Mouse (Mus musculus) small intestine, adult 2 months (tissue): ENCODE measurements at regions not wholly inside any gene's neighbourhood (a gene's known extent, or its start where the extent isn't known, plus 50 kb on each side); places are given as distances from the start of the nearest gene placed in this dataset.

ENCODE experiments used
- H3K27ac ChIP-seq: fragments of 200-500 bp; 2 replicates; pipeline ENCODE4 v1.5.1; 2012; ENCODE audit warnings: low read depth, low read length, control low read depth, inconsistent platforms; ENCODE audit not compliant: insufficient read depth
- H3K27me3 ChIP-seq: fragments of 200-500 bp; 2 replicates; pipeline ENCODE4 v1.6.1; 2012; ENCODE audit warnings: mild to moderate bottlenecking, moderate library complexity, low read length, inconsistent platforms; ENCODE audit not compliant: control insufficient read depth, insufficient read depth
- H3K36me3 ChIP-seq: fragments of 200-500 bp; 2 replicates; pipeline ENCODE4 v1.6.1; 2012; ENCODE audit warnings: mild to moderate bottlenecking, low read length, control low read depth, inconsistent platforms; ENCODE audit not compliant: control insufficient read depth, insufficient read depth
- H3K4me1 ChIP-seq: fragments of 200-500 bp; 2 replicates; pipeline ENCODE4 v1.6.1; 2012; ENCODE audit warnings: low read length, inconsistent platforms, mixed read lengths; ENCODE audit not compliant: control insufficient read depth, insufficient read depth, insufficient read length
- H3K4me3 ChIP-seq: fragments of 200-500 bp; 2 replicates; pipeline ENCODE4 v1.5.1; 2012; ENCODE audit warnings: low read depth, mild to moderate bottlenecking, control low read depth, inconsistent platforms, low read length, moderate library complexity
- CTCF ChIP-seq: fragments of 200-500 bp; IDR thresholded peaks from 2 replicates; pipeline ENCODE4 v1.5.1; 2012; ENCODE audit warnings: low read depth, mild to moderate bottlenecking, control low read depth, inconsistent platforms, low read length, moderate library complexity, mixed read lengths; ENCODE audit not compliant: insufficient replicate concordance, insufficient read length; ENCODE audit errors: extremely low read depth
- POLR2A ChIP-seq: fragments of 200-500 bp; IDR thresholded peaks from 2 replicates; pipeline ENCODE4 v1.6.1; 2012; ENCODE audit warnings: low read depth, mild to moderate bottlenecking, control low read depth, inconsistent platforms, low read length, moderate library complexity
- WGBS: fragments of 180-500 bp; shearing (Covaris S2); methylation state at CpG from one replicate; pipeline ENCODE4 v1.1.7; 2018; 5-methylcytosine and 5-hydroxymethylcytosine counted together

DNA sequence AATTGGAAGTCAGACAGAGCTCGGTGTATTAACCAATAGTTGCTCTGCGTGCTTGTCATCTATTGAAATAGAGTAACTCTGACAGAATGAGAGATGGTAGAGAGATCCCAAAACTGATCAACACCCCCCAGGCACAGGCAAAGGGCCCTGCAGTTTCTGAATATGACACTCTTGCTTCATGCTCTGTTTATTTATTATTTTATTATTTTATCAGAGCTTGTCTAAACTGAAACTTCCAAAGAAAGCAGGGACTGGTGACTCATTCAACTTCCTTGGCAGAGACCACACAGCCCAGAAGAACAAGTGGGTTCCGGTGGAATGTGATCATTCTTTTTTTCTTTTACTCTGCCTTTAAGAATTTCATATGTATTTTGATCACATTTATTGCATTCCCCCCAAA, 697.1 kb downstream of the Kcnj2 start:
- Histone ChIP-seq H3K36me3 (no peaks in the 10 kb centered on the region), H3K27ac (no peak overlapping the region), H3K4me3 (no peak overlapping the region), H3K4me1 (no peaks in the 10 kb centered on the region), H3K27me3 (no peaks in the 10 kb centered on the region)
- TF ChIP-seq CTCF = no peak
- no peak for TF ChIP-seq POLR2A
- WGBS = 77% methylated on average over 3 of the region's 3 CpGs

GRCm38 (mm10) chr11:111766371-111767011, 700.5 kb downstream of the Kcnj2 start:
- Histone ChIP-seq H3K4me3 (no peak overlapping the region), H3K36me3 (no peaks in the 10 kb centered on the region), H3K27me3 (no peaks in the 10 kb centered on the region), H3K27ac (no peak overlapping the region), H3K4me1 (no peaks in the 10 kb centered on the region)
- 71% methylated on average over 6 of the region's 6 CpGs for WGBS
- TF ChIP-seq CTCF (no peak), POLR2A (no peak)

GRCm38 (mm10) chr11:111767012-111767392, 701.0 kb downstream of the Kcnj2 start:
- H3K4me1 ChIP-seq = no peaks in the 10 kb centered on the region
- 82% methylated on average over 1 of the region's 1 CpGs for WGBS
- H3K27ac ChIP-seq = no peak overlapping the region
- no peak overlapping the region for H3K4me3 ChIP-seq
- H3K27me3 ChIP-seq = no peaks in the 10 kb centered on the region
- TF ChIP-seq CTCF (no peak), POLR2A (no peak)
- H3K36me3 ChIP-seq = no peaks in the 10 kb centered on the region

DNA sequence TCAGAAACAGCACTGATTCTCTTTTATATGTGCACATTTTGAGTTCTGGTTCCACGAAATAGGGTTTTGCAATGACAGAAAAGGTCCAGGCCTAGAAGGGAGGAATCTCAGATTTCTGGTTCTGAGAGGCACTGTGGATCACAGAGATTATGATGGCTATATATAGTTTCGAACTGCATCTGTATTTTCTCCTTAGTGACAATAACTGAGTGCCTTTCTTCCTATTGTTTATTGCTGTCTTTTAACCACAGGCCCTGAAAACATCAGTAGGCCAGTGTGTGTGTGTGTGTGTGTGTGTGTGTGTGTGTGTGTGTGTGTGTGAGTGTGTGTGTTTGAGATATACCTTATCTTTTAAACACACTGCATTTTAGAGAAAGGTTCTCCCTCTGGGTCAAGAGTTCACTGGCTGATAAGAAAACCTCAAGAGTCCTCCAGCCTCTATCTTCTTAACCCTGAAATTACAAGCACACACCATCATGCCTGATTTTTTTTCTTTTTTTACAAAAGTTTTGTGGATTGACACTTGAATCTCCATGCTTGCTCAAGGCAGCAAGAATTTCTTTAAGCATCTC, 708.2 kb downstream of the Kcnj2 start:
- Histone ChIP-seq H3K4me3 (no peak overlapping the region), H3K27ac (no peak overlapping the region), H3K27me3 (no peaks in the 10 kb centered on the region), H3K4me1 (no peaks in the 10 kb centered on the region), H3K36me3 (no peaks in the 10 kb centered on the region)
- TF ChIP-seq CTCF = no peak
- TF ChIP-seq POLR2A = no peak
- WGBS = 51% methylated on average over 2 of the region's 2 CpGs

DNA sequence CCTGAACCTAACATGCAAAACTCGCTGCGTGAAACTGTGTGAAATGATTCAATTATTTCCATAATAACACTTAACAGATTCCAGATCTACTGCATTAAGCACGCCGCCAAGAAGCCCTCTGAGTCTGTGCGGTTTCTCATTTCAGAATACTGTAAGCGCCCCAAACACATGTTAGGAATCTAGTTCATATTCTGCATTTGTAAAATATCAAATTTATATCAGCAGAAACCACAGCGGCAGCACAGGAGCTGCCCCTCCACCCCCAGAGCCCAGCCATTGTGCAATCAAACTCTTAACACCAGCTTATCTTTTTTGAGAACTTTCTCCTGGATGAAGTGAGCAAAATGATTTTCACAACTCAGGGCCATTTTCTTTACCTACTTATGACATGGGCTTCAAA, 715.4 kb downstream of the Kcnj2 start:
- Histone ChIP-seq H3K27me3 (no peaks in the 10 kb centered on the region), H3K27ac (no peak overlapping the region), H3K4me3 (no peak overlapping the region), H3K36me3 (no peaks in the 10 kb centered on the region), H3K4me1 (no peaks in the 10 kb centered on the region)
- TF ChIP-seq POLR2A (no peak), CTCF (no peak)
- WGBS = 68% methylated on average over 7 of the region's 7 CpGs

- no peak for TF ChIP-seq POLR2A
- TF ChIP-seq CTCF = no peak
Observed at GRCm38 (mm10) chr11:111791267-111791926, 725.4 kb downstream of the Kcnj2 start.

GRCm38 (mm10) chr11:111801033-111801432, 735.1 kb downstream of the Kcnj2 start:
- no peak overlapping the region for H3K27ac ChIP-seq
- TF ChIP-seq CTCF (no peak), POLR2A (no peak)
- no peaks in the 10 kb centered on the region for H3K4me1 ChIP-seq
- 58% methylated on average over 3 of the region's 3 CpGs for WGBS
- H3K4me3 ChIP-seq = no peak overlapping the region
- H3K27me3 ChIP-seq = no peaks in the 10 kb centered on the region
- no peaks in the 10 kb centered on the region for H3K36me3 ChIP-seq

More at GRCm38 (mm10) chr11:111791267-111791926, 725.4 kb downstream of the Kcnj2 start:
- H3K4me3 ChIP-seq = no peak overlapping the region
- H3K27ac ChIP-seq = no peak overlapping the region
- no peaks in the 10 kb centered on the region for H3K27me3 ChIP-seq
- no peaks in the 10 kb centered on the region for H3K4me1 ChIP-seq
- no peaks in the 10 kb centered on the region for H3K36me3 ChIP-seq
- WGBS = 61% methylated on average over 6 of the region's 6 CpGs
